Mouse (Mus musculus): ENCODE data around the gene Hhat.

Hhat gene

DNA sequence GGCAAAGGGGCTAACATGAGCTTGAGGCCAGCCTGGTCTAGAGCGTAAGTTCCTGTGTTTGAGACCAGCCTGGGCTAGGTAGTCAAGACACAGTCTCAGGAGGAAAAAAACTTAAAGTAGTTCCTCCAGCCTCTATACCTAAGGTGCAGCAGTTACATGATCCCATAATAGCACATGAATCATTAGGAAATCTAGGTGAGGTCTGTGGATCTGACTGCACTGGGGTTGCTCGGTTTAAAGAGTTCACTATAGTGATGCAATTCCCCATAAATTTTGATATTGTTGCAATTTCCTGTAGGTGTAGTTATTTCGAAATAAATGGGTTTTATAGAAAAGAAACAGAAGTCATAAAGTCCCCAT, 26.2 kb downstream of the Hhat start:
- in situ Hi-C loops (cut with MseI, MboI), result no loop called here

DNA sequence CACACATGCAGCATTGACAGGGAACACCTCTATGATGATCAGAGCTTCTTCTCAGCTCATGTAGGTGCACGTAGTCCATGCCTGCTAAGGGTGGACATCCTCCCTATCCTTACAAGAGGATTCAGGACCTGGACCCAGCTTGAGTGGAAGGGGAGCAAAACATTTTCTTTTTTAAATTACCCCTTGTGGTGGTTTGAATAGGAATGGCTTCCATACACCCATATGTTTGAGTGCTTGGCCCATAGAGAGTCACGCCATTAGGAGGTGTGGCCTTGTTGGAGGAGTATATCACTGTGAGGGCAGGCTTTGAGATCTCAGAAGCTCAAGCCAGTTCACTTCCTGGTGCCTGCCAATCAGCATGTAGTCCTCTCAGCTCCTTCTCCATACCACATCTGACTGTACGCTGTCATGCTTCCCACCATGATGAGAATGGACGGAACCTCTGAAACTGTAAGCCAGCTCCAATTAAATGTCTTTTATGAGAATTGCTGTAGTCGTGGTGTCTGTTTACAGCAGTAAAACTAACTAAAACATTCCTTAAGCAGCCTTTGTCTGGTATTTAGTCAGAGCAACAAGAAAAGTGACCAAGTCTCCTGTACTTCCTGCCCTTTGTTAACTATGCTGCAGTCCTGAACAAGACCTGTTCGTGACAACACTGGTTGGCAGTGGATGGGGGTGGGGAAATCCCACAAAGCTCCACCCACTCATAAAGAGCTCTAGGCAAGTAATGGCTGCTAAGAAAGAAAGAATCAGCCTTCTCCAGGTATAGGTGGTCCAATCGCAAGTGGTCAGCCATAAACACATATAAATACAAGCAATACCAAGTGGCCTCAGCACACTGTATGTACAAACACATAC, 28.4 kb downstream of the Hhat start:
- in situ Hi-C loops (cut with MseI, MboI), result no loop called here

GRCm38 (mm10) chr1:192741896-192742295, 29.1 kb downstream of the Hhat start:
- in situ Hi-C loops (cut with MseI, MboI), result no loop called here

- in situ Hi-C loops (cut with MseI, MboI), result no loop called here
Measured at GRCm38 (mm10) chr1:192736524-192736923, 34.5 kb downstream of the Hhat start.

GRCm38 (mm10) chr1:192736002-192736426, 35.0 kb downstream of the Hhat start:
- in situ Hi-C loops (cut with MseI, MboI), result no loop called here

GRCm38 (mm10) chr1:192730517-192730916, 40.5 kb downstream of the Hhat start:
- in situ Hi-C loops (cut with MseI, MboI), result no loop called here

DNA sequence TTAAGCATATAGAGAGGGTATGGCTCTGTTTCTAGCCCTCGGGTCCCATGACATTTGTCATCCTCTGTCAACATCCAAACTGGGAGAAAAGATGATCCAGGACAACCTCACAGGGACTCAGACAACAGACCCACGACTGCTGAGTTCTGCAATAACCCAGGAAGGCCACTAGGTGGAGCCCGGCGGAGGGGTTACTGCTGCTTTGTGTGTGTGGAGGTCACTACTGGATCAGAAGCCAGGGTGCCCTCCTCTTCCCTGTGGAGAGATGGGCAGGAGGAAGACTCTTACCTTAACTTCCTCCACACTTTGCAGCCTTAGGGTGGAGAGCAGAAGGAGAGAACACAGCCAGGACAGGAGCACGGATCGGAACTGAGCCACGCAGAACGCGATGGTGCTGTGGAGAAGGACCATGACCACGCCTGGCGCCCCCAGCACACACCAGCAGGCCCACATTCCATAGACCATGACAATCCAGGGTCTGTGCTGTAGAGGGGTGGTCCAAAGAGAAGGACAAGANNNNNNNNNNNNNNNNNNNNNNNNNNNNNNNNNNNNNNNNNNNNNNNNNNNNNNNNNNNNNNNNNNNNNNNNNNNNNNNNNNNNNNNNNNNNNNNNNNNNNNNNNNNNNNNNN, 43.9 kb downstream of the Hhat start:
- in situ Hi-C loops (cut with MseI, MboI), result no loop called here

GRCm38 (mm10) chr1:192722147-192722546, 48.9 kb downstream of the Hhat start:
- in situ Hi-C loops (cut with MseI, MboI), result no loop called here

DNA sequence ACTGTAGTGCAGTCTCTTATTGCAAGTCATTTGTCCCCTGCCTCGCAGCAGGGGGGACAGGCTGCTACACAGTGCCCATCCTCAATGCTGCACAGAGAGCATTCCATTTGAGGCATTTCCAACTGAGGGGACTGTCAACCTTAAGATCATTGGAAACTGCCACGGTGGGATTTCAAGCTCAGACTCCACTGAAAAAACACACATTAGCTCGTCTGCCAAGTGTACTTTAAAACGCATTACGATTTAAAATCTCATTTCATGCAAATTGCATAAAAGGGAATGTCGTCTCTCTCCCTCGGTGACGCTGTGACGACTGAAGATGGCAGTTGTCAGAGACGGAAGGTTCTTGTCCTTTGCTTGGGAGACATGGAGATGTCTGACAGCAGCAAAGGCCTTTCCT, 50.9 kb downstream of the Hhat start:
- in situ Hi-C loops (cut with MseI, MboI), result no loop called here

DNA sequence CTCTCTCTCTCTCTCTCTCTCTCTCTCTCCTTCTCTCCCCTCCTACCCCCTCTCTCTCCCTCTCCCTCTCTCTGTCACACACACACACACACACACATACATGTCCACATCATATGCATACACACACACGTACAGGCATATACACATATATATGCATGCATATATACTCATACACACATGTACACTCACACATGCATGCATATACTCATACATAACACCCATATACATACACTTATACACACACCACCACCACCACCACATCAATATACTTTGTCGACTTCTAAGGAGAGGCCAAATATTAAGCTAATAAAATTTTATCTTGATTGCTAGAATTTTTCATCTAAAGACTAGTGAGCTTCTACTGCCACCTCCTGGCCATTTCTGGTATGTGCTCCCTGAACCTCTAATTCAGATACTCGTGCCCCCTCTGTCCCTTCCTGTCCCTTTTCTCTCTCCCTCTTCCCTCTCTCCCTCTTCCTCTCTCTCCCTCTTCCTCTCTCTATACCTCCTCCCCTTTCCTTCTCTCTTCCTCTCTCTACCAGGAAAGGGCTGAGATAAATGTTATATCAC, 59.2 kb downstream of the Hhat start:
- in situ Hi-C loops (cut with MseI, MboI), result loop anchor here (5.0 kb wide), 2 partner anchors 520 to 525 kb away; partner anchors contain the start of gene Kcnh1 (in 1 of the 2)

GRCm38 (mm10) chr1:192700339-192701073, 70.5 kb downstream of the Hhat start:
- in situ Hi-C loops (cut with MseI, MboI), result no loop called here

DNA sequence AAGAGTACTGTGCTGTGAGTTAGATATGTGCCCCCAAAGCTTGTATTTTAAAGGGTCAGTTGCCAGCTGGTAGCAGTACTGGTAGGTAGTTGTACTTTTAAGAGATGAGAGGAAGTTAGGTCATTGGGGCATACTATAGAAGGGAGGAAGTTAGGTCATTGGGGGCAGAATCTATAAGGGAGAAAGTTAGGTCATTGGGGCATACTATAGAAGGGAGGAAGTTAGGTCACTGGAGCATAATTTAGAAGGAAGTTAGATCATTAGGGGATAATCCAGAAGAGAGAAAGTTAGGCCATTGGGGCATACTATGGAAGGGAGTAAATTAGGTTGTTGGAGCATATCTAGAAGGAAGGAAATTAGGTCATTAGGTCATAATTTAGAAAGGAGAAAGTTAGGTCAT, 71.9 kb downstream of the Hhat start:
- in situ Hi-C loops (cut with MseI, MboI), result no loop called here

- in situ Hi-C loops (cut with MseI, MboI), result no loop called here
Measured at GRCm38 (mm10) chr1:192696371-192696863, 74.6 kb downstream of the Hhat start.

DNA sequence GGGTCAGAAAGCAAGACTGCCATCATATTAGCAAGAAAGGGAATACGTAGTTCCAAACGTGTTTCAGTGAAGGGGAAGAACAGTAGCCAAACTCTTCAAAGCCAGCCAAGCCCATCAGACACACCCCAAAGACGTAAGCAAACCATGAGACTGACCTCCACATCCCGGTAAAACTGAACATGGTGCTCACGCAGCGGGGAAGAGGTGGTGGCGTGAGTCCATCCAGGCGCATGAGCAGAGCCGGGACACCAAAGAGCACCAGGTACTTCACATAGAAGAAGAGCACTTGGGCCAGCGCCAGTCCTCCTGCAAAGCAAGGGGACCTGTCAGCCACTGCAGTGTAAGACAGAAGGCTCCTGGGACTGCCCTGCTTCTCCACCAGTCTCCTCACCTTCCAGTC, 77.4 kb downstream of the Hhat start:
- in situ Hi-C loops (cut with MseI, MboI), result no loop called here

- in situ Hi-C loops (cut with MseI, MboI), result no loop called here
Measured at GRCm38 (mm10) chr1:192692982-192693381, 78.0 kb downstream of the Hhat start.

DNA sequence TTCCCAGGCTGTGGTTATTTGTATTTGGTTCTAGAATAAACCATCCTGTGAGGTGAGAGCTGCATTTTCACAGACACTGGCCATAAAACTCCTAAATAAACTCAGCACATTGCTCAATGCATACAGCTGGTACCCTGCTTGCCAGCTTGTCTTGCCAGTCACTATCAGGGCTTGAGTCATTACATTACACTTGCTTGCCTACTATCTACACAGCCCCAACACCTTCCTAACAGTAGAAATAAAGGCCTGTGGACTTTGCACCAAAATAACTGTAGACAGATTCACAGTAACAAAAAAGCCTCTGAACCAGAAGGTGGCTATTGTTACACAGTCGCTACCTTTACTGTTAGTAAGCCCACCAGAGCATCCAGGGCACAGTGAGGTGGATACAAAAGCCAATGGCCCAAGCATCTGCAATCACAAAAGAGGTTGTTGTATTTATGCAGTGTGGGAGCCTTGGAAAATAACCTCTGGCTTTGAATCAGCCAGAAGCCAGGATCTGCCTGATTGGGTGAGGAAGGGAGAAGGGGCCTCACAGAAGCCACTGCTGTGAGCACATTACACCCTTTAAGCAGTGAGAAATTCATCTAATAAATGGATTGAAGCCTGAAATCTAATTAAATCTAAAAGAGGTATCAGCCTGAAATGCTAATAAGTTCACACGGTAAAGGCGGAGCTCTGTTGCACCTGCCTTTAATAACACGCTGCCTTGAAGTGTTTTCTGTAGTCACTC, 88.6 kb downstream of the Hhat start:
- in situ Hi-C loops (cut with MseI, MboI), result no loop called here

DNA sequence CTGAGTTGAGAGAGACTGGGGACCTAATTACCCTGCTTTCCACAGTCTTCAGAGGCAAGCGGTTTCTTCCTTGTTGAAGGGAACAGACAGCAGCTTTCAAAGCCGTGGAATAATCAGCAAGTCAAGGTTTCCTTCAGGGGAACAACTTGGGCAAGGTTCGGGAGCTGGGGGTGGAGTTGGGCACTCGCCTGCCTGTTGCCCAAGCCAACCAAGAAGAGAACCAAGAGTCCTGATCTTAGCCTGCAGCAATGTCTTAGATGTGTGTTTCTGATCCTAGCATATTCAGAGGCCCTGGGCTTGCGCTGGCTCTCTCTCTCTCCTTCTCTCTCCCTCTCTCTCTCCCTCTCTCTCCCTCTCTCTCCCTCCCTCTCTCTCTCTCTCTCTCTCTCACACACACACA, 93.8 kb downstream of the Hhat start:
- in situ Hi-C loops (cut with MseI, MboI), result no loop called here

DNA sequence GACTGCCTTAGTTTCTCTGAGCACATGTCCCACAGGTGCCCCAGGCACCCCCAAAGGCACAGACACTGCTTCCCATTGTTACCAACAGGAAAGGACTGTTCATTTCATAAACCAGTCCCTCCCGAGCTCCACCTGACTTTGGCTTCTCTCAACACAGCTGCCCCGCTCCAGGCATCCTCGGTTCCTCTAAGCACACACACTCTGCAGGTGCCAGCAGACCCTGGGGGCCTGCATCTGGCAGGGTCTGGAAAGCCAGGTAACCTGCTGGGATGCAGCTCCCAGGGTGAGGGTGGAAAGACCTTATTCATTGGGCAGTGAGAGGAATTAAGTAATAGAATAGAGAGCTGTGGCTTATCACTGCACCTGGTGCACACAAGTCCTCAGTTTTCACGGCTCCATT, 107.4 kb downstream of the Hhat start:
- in situ Hi-C loops (cut with MseI, MboI), result no loop called here

DNA sequence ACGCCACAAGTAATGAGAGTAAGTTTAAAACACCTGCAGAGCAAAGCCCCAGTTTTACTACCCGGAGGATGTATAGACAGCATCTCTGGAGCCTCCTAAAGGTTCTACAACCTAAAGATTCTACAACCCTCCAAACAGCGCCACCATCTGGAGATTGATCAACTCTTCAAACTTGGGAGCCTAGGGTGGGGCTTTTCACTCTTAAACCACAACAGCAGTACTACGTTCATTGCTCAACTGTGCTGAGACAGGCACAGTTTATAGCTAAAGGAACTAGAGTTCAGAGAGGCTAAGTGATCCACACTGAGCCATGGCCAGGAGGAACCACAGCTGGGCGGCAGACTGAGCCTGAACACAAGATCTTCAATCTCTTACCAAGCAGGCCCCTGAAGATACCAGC, 107.9 kb downstream of the Hhat start:
- in situ Hi-C loops (cut with MseI, MboI), result no loop called here

- in situ Hi-C loops (cut with MseI, MboI), result no loop called here
Measured at GRCm38 (mm10) chr1:192661612-192662011, 109.4 kb downstream of the Hhat start.

- in situ Hi-C loops (cut with MseI, MboI), result no loop called here
Measured at GRCm38 (mm10) chr1:192657417-192657816, 113.6 kb downstream of the Hhat start.
